In the genomic region with DNA sequence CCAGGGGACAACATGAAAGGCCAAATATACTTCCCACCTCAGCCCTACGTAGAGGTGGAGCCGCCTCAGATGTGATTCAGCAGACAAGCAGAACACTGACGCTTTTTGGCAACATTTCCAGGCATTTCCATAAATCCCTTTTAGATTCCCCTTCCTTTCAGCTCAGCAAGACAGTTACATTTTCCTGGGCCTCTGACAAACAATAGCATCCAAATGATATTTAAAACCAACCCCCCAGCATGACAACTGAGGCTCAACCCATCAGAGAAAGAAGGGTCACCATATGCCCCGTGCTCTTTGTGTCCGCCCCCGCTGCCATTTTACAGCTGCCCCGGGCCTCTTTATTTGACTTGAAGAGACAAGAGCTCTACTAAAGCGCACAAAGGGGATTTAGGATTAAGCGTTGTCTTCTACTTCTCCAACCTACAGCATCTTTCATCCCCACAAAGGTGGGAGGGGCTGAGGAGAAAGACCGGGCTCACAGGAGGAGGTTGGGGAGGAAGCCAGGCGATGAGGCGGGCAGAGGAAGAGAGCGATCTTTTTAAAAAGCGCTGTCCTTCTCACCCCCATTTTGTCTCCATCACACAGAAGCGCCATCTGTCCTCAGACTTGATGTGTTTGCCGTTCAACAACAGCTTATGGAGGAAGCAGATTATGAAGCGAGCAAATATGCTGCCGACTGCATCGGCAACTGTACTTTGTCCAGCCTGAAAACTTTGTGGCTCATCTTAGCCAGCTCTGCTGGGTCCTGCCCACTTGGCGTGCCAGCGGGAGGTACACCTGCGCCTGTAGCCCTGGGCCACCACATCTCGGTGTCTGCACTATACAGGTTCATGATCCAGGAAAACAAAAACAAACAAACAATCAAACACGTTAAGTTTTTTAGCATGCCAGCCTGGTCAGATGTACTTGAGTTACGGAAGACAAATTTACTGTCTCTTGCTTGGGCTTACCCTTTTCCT, we compare ENCODE assay signal across 8 mouse cellular contexts. TPM values are rescaled to one million over a fixed set of nuclear protein-coding genes. Genes with fewer than 3 reads are reported as not detected.
DNase-seq lines count a peak whose midpoint lies in the region; ATAC-seq and TF ChIP-seq lines count a peak whose summit lies in the region.

No protein-coding gene starts in this region.

- 0 out of 2 replicates have a peak, but pooled peaks cover 3% of the 10 kb centered on the region for H3K9me3 ChIP-seq in heart, embryonic 13.5 days

- WGBS in heart, embryonic 13.5 days, result 47% methylated on average over 25 of the region's 25 CpGs
- 56% methylated on average over 25 of the region's 25 CpGs for WGBS in heart, adult 2 months

- no peaks in the 10 kb centered on the region for H3K79me2 ChIP-seq in heart, adult 2 months (replicated peaks; ENCODE audit: control insufficient read depth, insufficient read depth, low read length)

- no peak for TF ChIP-seq CTCF in heart, adult 2 months (IDR thresholded peaks at IDR 0.05)

- intact Hi-C loops in heart, adult 2 months (cut with DNase I), result no loop called here
- intact Hi-C loops in left cerebral cortex, postnatal 36 days (cut with DNase I), result no loop called here

- H3K27me3 ChIP-seq in heart, embryonic 13.5 days (replicated peaks), result no peaks in the 10 kb centered on the region
- H3K27me3 ChIP-seq in heart, adult 2 months (ENCODE audit: control insufficient read depth, insufficient read depth, low read length), result no peaks in the 10 kb centered on the region

- TF ChIP-seq POLR2A in heart, adult 2 months (IDR thresholded peaks at IDR 0.05; ENCODE audit: insufficient read depth, low read depth, low read length), result no peak

- peak overlapping the region; percentile 48 for H3K4me2 ChIP-seq in heart, embryonic 13.5 days

- no peak for DNase-seq in heart, adult 2 months
- peak; percentile 23 for DNase-seq in cerebellum, adult 8-10 months
- peak; percentile 11 to 62 for DNase-seq in frontal cortex, adult 2 months (ENCODE audit: extremely low spot score in 1 of 2, low spot score in 1 of 2)
- peak; percentile 39 to 42 for DNase-seq in left cerebral cortex, postnatal 36 days (ENCODE audit: low spot score in 2 of 2)
- DNase-seq in right cerebral cortex, postnatal 36 days (ENCODE audit: low spot score in 2 of 2), result peak; percentile 4 to 20
- no peak for DNase-seq in spleen, postnatal 36 days (ENCODE audit: low spot score in 2 of 2)
- no peak for DNase-seq in B cell, adult 2 months

- no peak overlapping the region; the same call in 1 of the 2 replicates for H3K9ac ChIP-seq in heart, embryonic 13.5 days
- no peak overlapping the region for H3K9ac ChIP-seq in heart, adult 2 months (ENCODE audit: low read depth, low read length)

- H3K4me3 ChIP-seq in heart, embryonic 13.5 days, result 0 out of 2 replicates have a peak overlapping the region, but pooled peaks have one; percentile 2
- H3K4me3 ChIP-seq in heart, adult 2 months, result no peak overlapping the region

- H3K36me3 ChIP-seq in heart, embryonic 13.5 days, result no peaks in the 10 kb centered on the region
- no peaks in the 10 kb centered on the region for H3K36me3 ChIP-seq in heart, adult 2 months (ENCODE audit: control insufficient read depth, insufficient read depth, low read length)

- no peaks in the 10 kb centered on the region for H3K4me1 ChIP-seq in heart, embryonic 13.5 days
- no peaks in the 10 kb centered on the region for H3K4me1 ChIP-seq in heart, adult 2 months (ENCODE audit: control insufficient read depth, insufficient read depth, low read length)

- no peak for ATAC-seq in heart, embryonic 13.5 days (ENCODE audit: extremely low read depth, insufficient number of reproducible peaks, low FRiP score, low TSS enrichment)

- H3K27ac ChIP-seq in heart, embryonic 13.5 days (replicated peaks), result no peak overlapping the region
- H3K27ac ChIP-seq in heart, adult 2 months, result no peak overlapping the region

- no peak for TF ChIP-seq EP300 in heart, adult 2 months (IDR thresholded peaks at IDR 0.05; ENCODE audit: insufficient read depth, low read depth, low read length)

RNA-seq across cellular contexts. Expression of a gene that starts 53.7 kb away (rescaled TPM):
- 46.8 and 49.0 TPM in 2 replicates for polyA plus RNA-seq in heart, embryonic 13.5 days (2015; fragmentation: Nextera tagmentation; extraction: Ambion mirVana)
- total RNA-seq in heart, adult 2 months (2021), result 1 to 10 TPM; 1.2 to 1.9 TPM
- 2.3 and 2.5 TPM in 2 replicates for polyA plus RNA-seq in heart, adult 2 months (2012; rRNA removed)
- 24.5 and 29.6 TPM in 2 replicates for polyA plus RNA-seq in frontal cortex, adult 2 months (2012; rRNA removed)
- total RNA-seq in left cerebral cortex, postnatal 36 days (2021), result 1 to 10 TPM; 5.1 TPM

Comparison
In these comparisons a context has a peak if more than half of its experiments do, and no peak if none do; other contexts are left out.
1. DNase-seq: peak in cerebellum, adult 8-10 months (single experiment), frontal cortex, adult 2 months (2 of 2), left cerebral cortex, postnatal 36 days (2 of 2) and right cerebral cortex, postnatal 36 days (2 of 2); none in heart, adult 2 months (0 of 2), spleen, postnatal 36 days (0 of 2) and B cell, adult 2 months (0 of 2).